Mouse (Mus musculus) heart, embryonic 15.5 days (tissue): ENCODE measurements around the gene Cep89. TPM values are rescaled to one million over a fixed set of nuclear protein-coding genes. Genes with fewer than 3 reads are reported as not detected.

ENCODE experiments used
- ATAC-seq: fragments of 200-750 bp; cut with Nextera tagmentation; replicated peaks from 2 replicates; pipeline ENCODE4 v1.8.0; 2017; ENCODE audit warnings: low read depth, moderate TSS enrichment; ENCODE audit not compliant: insufficient number of reproducible peaks, insufficient read depth, low FRiP score
- H3K27ac ChIP-seq: fragments of 300-500 bp; sonication (generic); 2 replicates; pipeline ENCODE4 v1.5.1; 2015; ENCODE audit warnings: mild to moderate bottlenecking, inconsistent platforms
- H3K27me3 ChIP-seq: fragments of 300-500 bp; sonication (generic); 2 replicates; pipeline ENCODE4 v1.6.1; 2015; ENCODE audit warnings: inconsistent platforms
- H3K36me3 ChIP-seq: fragments of 300-500 bp; sonication (generic); 2 replicates; pipeline ENCODE4 v1.6.1; 2015; ENCODE audit warnings: mild to moderate bottlenecking, inconsistent platforms
- H3K4me1 ChIP-seq: fragments of 300-500 bp; sonication (generic); replicated peaks from 2 replicates; pipeline ENCODE4 v1.6.1; 2015; ENCODE audit warnings: inconsistent platforms
- H3K4me2 ChIP-seq: fragments of 300-500 bp; sonication (generic); 2 replicates; pipeline ENCODE4 v1.6.1; 2015; ENCODE audit warnings: inconsistent platforms, mild to moderate bottlenecking, moderate library complexity
- H3K4me3 ChIP-seq: fragments of 300-500 bp; sonication (generic); 2 replicates; pipeline ENCODE4 v1.5.1; 2015; ENCODE audit warnings: mild to moderate bottlenecking, inconsistent platforms
- H3K9ac ChIP-seq: fragments of 300-500 bp; sonication (generic); 2 replicates; pipeline ENCODE4 v1.6.1; 2015; ENCODE audit warnings: mild to moderate bottlenecking, inconsistent platforms
- H3K9me3 ChIP-seq: fragments of 300-500 bp; sonication (generic); replicated peaks from 2 replicates; pipeline ENCODE4 v1.6.1; 2016; ENCODE audit warnings: inconsistent platforms
- WGBS: fragments of 180-500 bp; shearing (Covaris S2); methylation state at CpG from one replicate; pipeline ENCODE4 v1.1.7; 2015; ENCODE audit warnings: mixed read lengths; 5-methylcytosine and 5-hydroxymethylcytosine counted together
- polyA plus RNA-seq: library from polyadenylated mRNA; unstranded; fragments of >200 nt; fragmentation: Nextera tagmentation; extraction: Ambion mirVana; gene quantifications from 2 replicates; pipeline ENCODE4 v1.2.1, GENCODE M21; 2015

Cep89 gene
- polyA plus RNA-seq, 1 experiment from 2014 or later, result 36.9 TPM

DNA sequence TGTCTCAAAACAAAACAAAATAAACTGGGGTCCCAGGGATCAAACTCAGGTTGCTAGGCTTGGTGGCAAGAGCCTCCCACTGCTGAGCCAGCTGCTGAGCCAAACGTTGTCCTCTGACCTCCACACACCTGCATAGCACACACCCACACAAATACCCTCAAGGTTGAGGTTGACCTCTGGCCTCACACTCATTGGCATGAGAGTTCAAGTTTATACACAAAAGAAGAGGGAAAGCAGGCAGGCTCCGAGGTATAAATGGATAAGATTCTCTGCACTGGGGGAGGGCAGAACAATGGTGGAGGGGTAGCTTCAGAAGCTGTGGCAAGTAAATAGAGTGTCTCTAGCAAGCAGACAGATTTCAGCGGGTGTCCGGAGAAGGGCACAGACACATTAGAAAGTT is 50.7 kb downstream of the Cep89 start:
- no peak overlapping the region for H3K4me3 ChIP-seq
- 54% methylated on average over 4 of the region's 4 CpGs for WGBS
- no peaks in the 10 kb centered on the region for H3K27me3 ChIP-seq
- H3K9me3 ChIP-seq, result no peaks in the 10 kb centered on the region
- ATAC-seq, result no peak
- H3K4me1 ChIP-seq, result peaks cover 11% of the 10 kb centered on the region
- no peaks in the 10 kb centered on the region for H3K36me3 ChIP-seq
- H3K4me2 ChIP-seq, result no peak overlapping the region
- H3K27ac ChIP-seq, result no peak overlapping the region
- H3K9ac ChIP-seq, result no peak overlapping the region

DNA sequence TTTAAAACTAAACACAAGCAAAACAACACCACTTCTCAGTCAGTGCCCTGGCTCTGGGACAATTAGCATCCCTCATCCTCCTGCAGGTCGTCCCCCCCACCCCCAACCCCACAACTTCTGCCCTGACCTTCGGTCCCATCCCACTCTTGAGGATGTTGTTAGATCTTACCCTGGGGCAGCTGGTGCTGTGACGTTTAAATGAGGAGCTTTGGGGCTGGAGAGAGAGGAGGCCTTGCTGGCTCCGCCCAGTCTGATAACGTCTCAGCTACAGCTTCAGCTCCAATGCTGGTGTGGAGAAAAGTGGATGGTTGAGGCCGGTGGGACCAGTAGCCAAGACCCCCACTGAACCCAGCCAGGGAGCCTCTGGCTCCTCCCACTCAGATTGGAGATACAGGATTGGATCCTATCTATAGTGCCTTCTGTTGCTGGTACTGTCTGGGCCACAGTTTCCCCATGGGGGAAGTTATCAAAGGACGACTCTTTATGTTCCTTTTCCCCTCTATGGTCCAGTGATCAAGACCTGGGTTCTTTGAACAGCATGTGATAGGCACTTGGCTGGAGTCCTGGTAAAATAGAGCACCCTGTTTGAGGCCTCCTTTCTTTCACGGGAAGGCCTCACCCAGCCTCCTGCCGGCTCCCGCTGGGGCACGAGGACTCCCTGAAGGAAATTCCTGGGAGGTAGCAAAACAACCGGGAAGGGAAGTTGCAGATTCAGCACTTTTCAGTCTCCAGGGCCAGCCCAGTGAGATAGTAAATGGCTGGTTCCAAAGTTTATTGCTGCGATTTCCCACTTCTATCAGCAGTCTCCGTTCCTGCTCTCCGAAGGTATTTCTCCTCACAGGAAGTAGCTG is 51.4 kb downstream of the Cep89 start, which contains the start of gene Slc7a9:
Gene Slc7a9 (plus strand): TSS at position 801 of the 851 bp plus-strand sequence.
- Histone ChIP-seq H3K9ac (no peak within 1 kb of the TSS), H3K4me2 (no peak within 1 kb of the TSS), H3K27ac (no peak within 1 kb of the TSS; the same call in 1 of the 2 replicates), H3K4me3 (no peak within 1 kb of the TSS), H3K36me3 (no peaks in the 10 kb centered on the region), H3K4me1 (peaks cover 11% of the 10 kb centered on the region), H3K9me3 (no peaks in the 10 kb centered on the region), H3K27me3 (no peaks in the 10 kb centered on the region)
- WGBS, result 24% methylated on average over 15 of the region's 15 CpGs
- ATAC-seq, result 0 out of 2 replicates have a peak, but pooled peaks have one; percentile 30

GRCm38 (mm10) chr7:35448867-35449266 is 52.0 kb downstream of the Cep89 start:
- Histone ChIP-seq H3K4me1 (peaks cover 11% of the 10 kb centered on the region), H3K4me3 (no peak overlapping the region), H3K4me2 (no peak overlapping the region), H3K36me3 (no peaks in the 10 kb centered on the region), H3K27me3 (no peaks in the 10 kb centered on the region), H3K9me3 (no peaks in the 10 kb centered on the region), H3K9ac (no peak overlapping the region), H3K27ac (no peak overlapping the region)
- 58% methylated on average over 7 of the region's 7 CpGs for WGBS
- ATAC-seq, result no peak

- Histone ChIP-seq H3K36me3 (no peaks in the 10 kb centered on the region), H3K27me3 (no peaks in the 10 kb centered on the region), H3K27ac (no peak overlapping the region), H3K4me3 (no peak overlapping the region), H3K4me1 (no peaks in the 10 kb centered on the region), H3K9ac (no peak overlapping the region), H3K4me2 (no peak overlapping the region), H3K9me3 (no peaks in the 10 kb centered on the region)
- 73% methylated on average over 4 of the region's 4 CpGs for WGBS
- ATAC-seq, result no peak
Measured at GRCm38 (mm10) chr7:35456091-35456814, 59.4 kb downstream of the Cep89 start.

DNA sequence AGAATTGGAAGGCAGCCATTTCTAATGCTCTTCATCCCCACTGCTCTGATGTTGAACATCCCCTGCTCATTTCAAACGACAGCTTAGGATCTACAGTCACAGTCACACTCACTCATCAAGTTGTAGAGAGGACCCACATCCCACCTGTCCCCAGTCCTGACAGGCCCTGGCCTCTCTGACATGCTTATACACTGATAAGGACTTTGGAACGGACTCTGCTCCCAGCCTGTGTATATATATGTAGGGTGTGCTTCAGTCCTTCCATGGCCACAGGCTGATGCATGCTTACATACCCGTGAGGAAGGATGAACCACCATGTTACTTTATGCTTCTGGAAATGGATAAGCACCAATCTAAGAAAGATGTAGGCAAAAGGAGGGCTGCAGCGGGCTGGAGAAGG is 64.1 kb downstream of the Cep89 start:
- Histone ChIP-seq H3K27ac (no peak overlapping the region), H3K4me2 (no peak overlapping the region), H3K27me3 (no peaks in the 10 kb centered on the region), H3K4me1 (no peaks in the 10 kb centered on the region), H3K36me3 (no peaks in the 10 kb centered on the region), H3K4me3 (no peak overlapping the region), H3K9ac (no peak overlapping the region), H3K9me3 (no peaks in the 10 kb centered on the region)
- no peak for ATAC-seq
- 59% methylated on average over 4 of the region's 4 CpGs for whole genome bisulfite sequencing

DNA sequence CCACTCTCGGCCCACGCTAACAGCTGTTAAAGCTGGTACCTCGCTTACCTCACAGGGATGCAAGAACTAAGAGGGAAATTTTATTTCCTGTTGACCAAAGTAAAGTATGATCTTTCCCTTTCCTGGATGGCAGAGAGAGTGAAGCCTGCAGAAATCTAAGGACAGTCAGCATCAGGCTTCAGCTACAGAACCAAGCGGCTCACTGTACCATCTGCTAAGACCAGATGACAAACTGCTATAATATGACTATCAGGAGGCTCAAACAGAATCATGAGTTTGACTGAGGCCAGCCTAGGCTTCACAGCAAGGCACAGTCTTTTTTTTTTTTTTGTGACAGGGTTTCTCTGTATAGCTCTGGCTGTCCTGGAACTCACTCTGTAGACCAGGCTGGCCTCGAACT is 68.2 kb downstream of the Cep89 start:
- Histone ChIP-seq H3K9me3 (no peaks in the 10 kb centered on the region), H3K36me3 (no peaks in the 10 kb centered on the region), H3K9ac (no peak overlapping the region), H3K4me1 (no peaks in the 10 kb centered on the region), H3K4me2 (no peak overlapping the region), H3K4me3 (no peak overlapping the region), H3K27me3 (no peaks in the 10 kb centered on the region), H3K27ac (no peak overlapping the region)
- no peak for ATAC-seq
- 67% methylated on average over 5 of the region's 5 CpGs for WGBS

- no peak overlapping the region for H3K4me2 ChIP-seq
- H3K36me3 ChIP-seq, result no peaks in the 10 kb centered on the region
- WGBS, result 62% methylated on average over 2 of the region's 2 CpGs
- H3K4me3 ChIP-seq, result no peak overlapping the region
- no peaks in the 10 kb centered on the region for H3K9me3 ChIP-seq
- ATAC-seq, result no peak
- H3K27me3 ChIP-seq, result no peaks in the 10 kb centered on the region
- H3K4me1 ChIP-seq, result no peaks in the 10 kb centered on the region
- H3K27ac ChIP-seq, result no peak overlapping the region
- H3K9ac ChIP-seq, result no peak overlapping the region
Measured at GRCm38 (mm10) chr7:35467856-35468255, 71.0 kb downstream of the Cep89 start.

DNA sequence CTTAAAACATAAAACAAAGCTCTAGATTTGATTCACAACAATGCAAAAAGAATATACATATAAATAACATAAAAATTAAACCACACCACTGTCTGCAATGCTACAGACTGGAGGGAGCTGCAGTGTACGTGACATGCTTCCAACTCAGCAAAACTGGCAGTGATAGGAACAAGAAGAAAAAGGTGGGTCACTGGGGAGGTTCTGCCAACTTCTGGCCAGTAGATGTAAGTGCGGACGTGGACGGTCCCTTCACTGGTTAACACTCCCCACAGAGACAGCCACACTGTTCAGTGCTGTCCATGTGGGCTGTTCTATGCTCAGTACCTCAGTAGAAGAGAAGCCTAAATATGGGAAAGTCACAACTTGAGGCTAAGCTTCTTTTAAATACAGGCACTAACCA is 74.0 kb downstream of the Cep89 start:
- H3K27me3 ChIP-seq, result no peaks in the 10 kb centered on the region

GRCm38 (mm10) chr7:35476457-35476856 is 79.6 kb downstream of the Cep89 start:
- H3K9ac ChIP-seq, result no peak overlapping the region
- H3K4me1 ChIP-seq, result no peaks in the 10 kb centered on the region
- H3K4me2 ChIP-seq, result no peak overlapping the region
- no peak overlapping the region for H3K27ac ChIP-seq
- H3K27me3 ChIP-seq, result no peaks in the 10 kb centered on the region
- no peaks in the 10 kb centered on the region for H3K36me3 ChIP-seq
- no peak overlapping the region for H3K4me3 ChIP-seq
- no peaks in the 10 kb centered on the region for H3K9me3 ChIP-seq
- WGBS, result 52% methylated on average over 2 of the region's 2 CpGs
- ATAC-seq, result no peak

More for the DNA sequence above, 74.0 kb downstream of the Cep89 start:
- Histone ChIP-seq H3K4me1 (no peaks in the 10 kb centered on the region), H3K9ac (no peak overlapping the region), H3K4me2 (no peak overlapping the region), H3K4me3 (no peak overlapping the region), H3K27ac (no peak overlapping the region), H3K9me3 (no peaks in the 10 kb centered on the region), H3K36me3 (no peaks in the 10 kb centered on the region)
- ATAC-seq, result no peak
- WGBS, result 37% methylated on average over 4 of the region's 4 CpGs

GRCm38 (mm10) chr7:35485126-35485525 is 88.3 kb downstream of the Cep89 start:
- H3K27ac ChIP-seq, result peak overlapping the region; percentile 62
- peak; percentile 64; the same call in 1 of the 2 replicates for ATAC-seq
- peak overlapping the region; percentile 13; the same call in 1 of the 2 replicates for H3K4me2 ChIP-seq
- no peak overlapping the region for H3K9ac ChIP-seq
- WGBS, result 17% methylated on average over 2 of the region's 2 CpGs
- H3K27me3 ChIP-seq, result no peaks in the 10 kb centered on the region
- H3K36me3 ChIP-seq, result no peaks in the 10 kb centered on the region
- no peaks in the 10 kb centered on the region for H3K9me3 ChIP-seq
- H3K4me1 ChIP-seq, result peaks cover 19% of the 10 kb centered on the region
- H3K4me3 ChIP-seq, result no peak overlapping the region

GRCm38 (mm10) chr7:35486553-35486952 is 89.7 kb downstream of the Cep89 start:
- 76% methylated on average over 8 of the region's 8 CpGs for WGBS
- Histone ChIP-seq H3K4me2 (no peak overlapping the region), H3K4me3 (no peak overlapping the region), H3K9me3 (no peaks in the 10 kb centered on the region), H3K27me3 (no peaks in the 10 kb centered on the region), H3K27ac (no peak overlapping the region), H3K4me1 (peaks cover 19% of the 10 kb centered on the region), H3K36me3 (no peaks in the 10 kb centered on the region), H3K9ac (no peak overlapping the region)
- ATAC-seq, result no peak
